Mouse (Mus musculus): ENCODE results near the gene Ppp1r13l. TPM values are rescaled to one million over a fixed set of nuclear protein-coding genes. Genes with fewer than 3 reads are reported as not detected.

Ppp1r13l gene
- polyA plus RNA-seq, 1 experiment from 2014 or later: 4.9 TPM

DNA sequence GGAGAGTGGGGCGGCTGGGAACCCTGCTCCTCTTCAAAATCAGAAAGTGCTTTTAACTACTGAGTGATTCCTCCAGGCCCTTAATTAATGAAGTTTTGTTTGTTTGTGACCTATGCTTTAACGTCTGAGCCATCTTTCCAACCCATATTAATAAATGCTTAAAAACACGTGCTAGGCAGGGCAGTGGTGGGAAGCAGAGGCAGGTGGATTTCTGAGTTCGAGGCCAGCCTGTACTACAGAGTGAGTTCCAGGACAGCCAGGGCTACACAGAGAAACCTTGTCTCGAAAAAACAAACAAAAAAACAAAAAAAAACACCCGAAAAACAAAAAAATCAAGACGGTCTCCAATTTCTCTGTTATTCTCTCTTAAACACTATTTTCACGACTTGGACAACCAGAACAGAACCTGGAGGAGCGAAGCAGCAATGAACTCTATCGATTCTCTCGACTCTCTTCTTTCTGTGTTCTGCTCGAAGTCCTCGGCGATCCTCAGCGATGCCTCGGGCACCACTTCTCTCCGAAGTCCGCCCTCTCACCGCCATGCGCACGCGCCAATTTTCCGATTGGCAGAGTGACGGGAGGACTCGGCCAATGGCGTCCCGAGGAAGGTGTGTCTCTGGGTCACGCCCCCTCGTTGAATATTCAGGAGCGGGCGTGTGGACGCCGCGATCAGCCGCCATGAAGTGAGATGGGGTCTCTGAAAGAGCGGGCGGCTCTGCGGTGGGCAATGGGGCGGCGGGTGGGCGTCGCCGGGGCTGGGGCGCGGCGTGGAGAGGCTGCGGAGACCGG, 22.0 kb downstream of the Ppp1r13l start, which contains the start of gene Ercc2:
Gene Ercc2 (plus strand): TSS at position 634 of the 789 bp plus-strand sequence.
- Histone ChIP-seq H3K4me1 (peaks cover 19% of the 10 kb centered on the region), H3K27ac (replicated peaks) (peak within 1 kb of the TSS; percentile 83)
- WGBS: 7% methylated on average over 48 of the region's 48 CpGs

DNA sequence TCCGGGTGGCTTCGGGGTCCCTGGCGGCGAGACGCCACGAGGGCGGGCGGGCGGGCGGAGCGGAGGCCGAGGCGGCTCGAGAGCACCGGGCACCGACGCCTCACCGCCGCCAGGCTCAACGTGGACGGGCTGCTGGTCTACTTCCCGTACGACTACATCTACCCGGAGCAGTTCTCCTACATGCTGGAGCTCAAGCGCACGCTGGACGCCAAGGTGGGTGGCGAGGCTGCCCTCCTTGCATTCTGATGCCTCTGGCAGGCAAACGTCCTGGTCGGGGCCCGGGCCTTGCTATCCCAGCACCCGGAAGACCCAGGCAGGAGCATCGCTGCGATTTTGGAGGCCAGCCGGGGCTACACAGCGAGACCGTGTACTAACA, 22.6 kb downstream of the Ppp1r13l start:
- H3K27ac ChIP-seq (replicated peaks): peak overlapping the region; percentile 83
- H3K4me3 ChIP-seq: peak overlapping the region; percentile 91
- peaks cover 50% of the 10 kb centered on the region for H3K36me3 ChIP-seq
- no peaks in the 10 kb centered on the region for H3K27me3 ChIP-seq (ENCODE audit: low read depth, poor library complexity, severe bottlenecking)
- no peak for DNase-seq (ENCODE audit: low spot score)
- no peaks in the 10 kb centered on the region for H3K9me3 ChIP-seq (replicated peaks)
- WGBS: under 1% methylated on average over 28 of the region's 37 CpGs
- H3K4me1 ChIP-seq: peaks cover 19% of the 10 kb centered on the region

More for the DNA sequence above, 22.0 kb downstream of the Ppp1r13l start, which contains the start of gene Ercc2:
- Histone ChIP-seq H3K4me3 (peak within 1 kb of the TSS; percentile 91), H3K36me3 (peaks cover 47% of the 10 kb centered on the region), H3K9me3 (replicated peaks) (no peaks in the 10 kb centered on the region), H3K27me3 (ENCODE audit: low read depth, poor library complexity, severe bottlenecking) (no peaks in the 10 kb centered on the region)
- DNase-seq (ENCODE audit: low spot score): peak; percentile 100

DNA sequence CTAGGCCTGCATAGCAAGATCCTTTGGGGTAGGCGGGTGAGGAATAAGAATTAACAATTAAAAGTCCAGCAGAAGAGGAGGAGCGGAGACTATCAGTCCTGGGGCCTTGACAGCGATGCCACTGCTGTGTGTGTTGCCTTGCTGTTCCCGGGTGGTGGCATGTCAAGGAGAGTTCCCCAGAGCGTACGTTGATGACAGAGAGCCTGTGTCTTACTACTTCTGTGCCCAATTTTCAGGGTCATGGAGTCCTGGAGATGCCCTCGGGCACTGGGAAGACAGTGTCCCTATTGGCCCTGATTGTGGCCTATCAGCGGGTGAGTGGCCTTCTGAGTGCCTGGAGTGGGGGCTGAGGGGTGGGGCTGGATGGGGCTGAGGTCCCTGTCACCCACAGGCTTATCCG, 24.2 kb downstream of the Ppp1r13l start:
- 90% methylated on average over 9 of the region's 9 CpGs for WGBS
- peaks cover 28% of the 10 kb centered on the region for H3K4me1 ChIP-seq
- no peaks in the 10 kb centered on the region for H3K27me3 ChIP-seq (ENCODE audit: low read depth, poor library complexity, severe bottlenecking)
- H3K36me3 ChIP-seq: peaks cover 59% of the 10 kb centered on the region
- peak overlapping the region; percentile 91 for H3K4me3 ChIP-seq
- no peaks in the 10 kb centered on the region for H3K9me3 ChIP-seq (replicated peaks)
- H3K27ac ChIP-seq (replicated peaks): no peak overlapping the region
- no peak for DNase-seq (ENCODE audit: low spot score)

GRCm38 (mm10) chr7:19388699-19389413, 29.3 kb downstream of the Ppp1r13l start:
- DNase-seq (ENCODE audit: low spot score): no peak
- H3K27me3 ChIP-seq (ENCODE audit: low read depth, poor library complexity, severe bottlenecking): no peaks in the 10 kb centered on the region
- H3K4me1 ChIP-seq: peaks cover 19% of the 10 kb centered on the region
- H3K36me3 ChIP-seq: peaks cover 100% of the 10 kb centered on the region
- H3K9me3 ChIP-seq (replicated peaks): no peaks in the 10 kb centered on the region
- peak overlapping the region; percentile 79 for H3K27ac ChIP-seq (replicated peaks)
- peak overlapping the region; percentile 10; the same call in 1 of the 2 replicates for H3K4me3 ChIP-seq
- 70% methylated on average over 10 of the region's 10 CpGs for WGBS

DNA sequence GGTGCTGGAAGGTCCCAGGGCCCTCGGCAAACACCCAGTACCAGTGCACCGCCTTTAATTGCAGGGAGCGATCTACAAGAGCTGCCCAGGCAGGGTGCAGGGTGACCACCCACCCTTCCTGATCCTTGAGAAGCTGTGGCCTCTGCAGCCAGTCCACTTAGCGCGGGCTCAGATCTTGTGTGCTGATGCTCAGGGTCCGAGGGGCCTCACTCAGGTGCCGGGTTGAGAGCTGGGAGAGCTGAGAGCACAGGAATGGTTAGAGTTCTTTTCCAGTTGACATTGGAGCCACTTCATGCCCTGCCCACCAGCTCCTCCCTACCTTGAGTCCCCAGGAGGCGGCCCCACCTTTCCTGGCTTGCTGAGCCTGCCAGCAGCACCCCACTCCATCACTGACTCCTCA, 34.9 kb downstream of the Ppp1r13l start:
- Histone ChIP-seq H3K4me3 (no peak overlapping the region; the same call in 1 of the 2 replicates), H3K36me3 (peaks cover 65% of the 10 kb centered on the region), H3K27ac (replicated peaks) (no peak overlapping the region), H3K27me3 (ENCODE audit: low read depth, poor library complexity, severe bottlenecking) (peaks cover 15% of the 10 kb centered on the region), H3K4me1 (peaks cover 5% of the 10 kb centered on the region), H3K9me3 (replicated peaks) (no peaks in the 10 kb centered on the region)
- WGBS: 93% methylated on average over 8 of the region's 8 CpGs
- no peak for DNase-seq (ENCODE audit: low spot score)

DNA sequence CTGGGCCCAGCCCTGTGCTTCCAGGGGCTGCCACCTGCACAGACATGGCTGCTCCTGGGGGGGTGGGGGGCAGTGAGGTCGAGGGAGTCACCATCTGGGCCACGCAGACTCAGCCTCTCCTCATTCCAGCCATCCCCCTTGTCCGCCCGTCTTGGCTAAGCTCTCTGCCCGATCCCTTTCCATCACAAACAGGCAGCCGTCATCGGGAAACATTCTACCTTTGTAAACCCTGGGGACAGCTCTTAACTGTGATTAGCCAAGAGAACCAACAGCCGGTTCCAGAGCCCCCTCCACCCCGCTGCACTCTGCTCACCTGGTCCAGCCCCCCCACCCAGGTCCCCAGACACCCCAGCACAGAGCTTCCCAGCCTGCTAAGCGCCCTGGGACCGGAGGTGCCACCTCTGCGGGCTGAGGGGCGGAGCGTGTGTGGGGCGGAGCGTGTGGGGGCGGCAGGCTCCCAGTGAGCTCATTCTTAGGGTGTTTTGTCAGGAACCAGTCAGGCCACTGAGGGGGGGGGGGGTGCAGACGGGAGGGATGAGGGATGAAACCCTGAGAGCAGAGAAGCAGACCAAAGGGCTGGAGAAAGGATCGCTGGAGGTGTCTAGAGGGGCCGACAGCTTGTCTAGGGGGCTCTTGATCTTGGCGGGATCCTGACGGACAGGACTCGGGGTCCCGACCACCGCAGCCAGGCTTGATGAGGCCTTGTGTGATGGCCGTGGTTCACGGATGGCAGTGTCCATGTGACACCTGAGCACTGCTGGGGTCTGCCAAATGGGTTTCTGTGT, 40.1 kb downstream of the Ppp1r13l start:
- peaks cover 67% of the 10 kb centered on the region for H3K27me3 ChIP-seq (ENCODE audit: low read depth, poor library complexity, severe bottlenecking)
- peak; percentile 53 for DNase-seq (ENCODE audit: low spot score)
- WGBS: 2% methylated on average over 27 of the region's 27 CpGs
- peak overlapping the region; percentile 50 for H3K4me3 ChIP-seq
- H3K27ac ChIP-seq (replicated peaks): 0 out of 2 replicates have a peak overlapping the region, but pooled peaks have one; percentile 3
- peaks cover 12% of the 10 kb centered on the region for H3K9me3 ChIP-seq (replicated peaks)
- H3K4me1 ChIP-seq: peaks cover 22% of the 10 kb centered on the region
- peaks cover 13% of the 10 kb centered on the region for H3K36me3 ChIP-seq

DNA sequence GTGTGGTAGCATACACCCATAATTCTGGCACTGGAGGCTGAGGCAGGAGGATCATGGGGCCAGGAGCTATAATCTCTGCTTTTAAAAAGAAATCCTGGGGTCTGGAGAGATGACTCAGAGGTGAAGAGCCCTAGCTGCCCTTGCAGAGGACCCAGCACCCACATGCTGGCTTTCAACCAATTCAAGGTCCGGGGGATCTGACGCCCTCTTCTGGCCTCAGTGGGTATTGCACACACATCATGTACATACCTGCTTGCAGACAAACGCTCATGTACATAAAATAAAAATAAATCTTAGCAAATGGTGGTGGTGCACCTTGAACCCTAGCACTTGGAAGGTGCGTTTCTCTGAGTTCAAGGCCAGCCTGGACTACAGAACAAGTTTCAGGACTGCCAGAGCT, 41.4 kb downstream of the Ppp1r13l start:
- Histone ChIP-seq H3K27ac (replicated peaks) (no peak overlapping the region), H3K9me3 (replicated peaks) (peaks cover 12% of the 10 kb centered on the region), H3K4me3 (no peak overlapping the region), H3K36me3 (peaks cover under 1% of the 10 kb centered on the region; the same call in 1 of the 2 replicates), H3K4me1 (peaks cover 27% of the 10 kb centered on the region), H3K27me3 (ENCODE audit: low read depth, poor library complexity, severe bottlenecking) (peaks cover 80% of the 10 kb centered on the region)
- no peak for DNase-seq (ENCODE audit: low spot score)
- WGBS: 81% methylated on average over 4 of the region's 4 CpGs

GRCm38 (mm10) chr7:19402535-19403112, 43.1 kb downstream of the Ppp1r13l start:
- DNase-seq (ENCODE audit: low spot score): no peak
- no peaks in the 10 kb centered on the region for H3K36me3 ChIP-seq
- no peak overlapping the region for H3K27ac ChIP-seq (replicated peaks)
- H3K4me1 ChIP-seq: peaks cover 27% of the 10 kb centered on the region
- peaks cover 90% of the 10 kb centered on the region for H3K27me3 ChIP-seq (ENCODE audit: low read depth, poor library complexity, severe bottlenecking)
- H3K4me3 ChIP-seq: no peak overlapping the region
- peaks cover 12% of the 10 kb centered on the region for H3K9me3 ChIP-seq (replicated peaks)
- 90% methylated on average over 9 of the region's 9 CpGs for WGBS

DNA sequence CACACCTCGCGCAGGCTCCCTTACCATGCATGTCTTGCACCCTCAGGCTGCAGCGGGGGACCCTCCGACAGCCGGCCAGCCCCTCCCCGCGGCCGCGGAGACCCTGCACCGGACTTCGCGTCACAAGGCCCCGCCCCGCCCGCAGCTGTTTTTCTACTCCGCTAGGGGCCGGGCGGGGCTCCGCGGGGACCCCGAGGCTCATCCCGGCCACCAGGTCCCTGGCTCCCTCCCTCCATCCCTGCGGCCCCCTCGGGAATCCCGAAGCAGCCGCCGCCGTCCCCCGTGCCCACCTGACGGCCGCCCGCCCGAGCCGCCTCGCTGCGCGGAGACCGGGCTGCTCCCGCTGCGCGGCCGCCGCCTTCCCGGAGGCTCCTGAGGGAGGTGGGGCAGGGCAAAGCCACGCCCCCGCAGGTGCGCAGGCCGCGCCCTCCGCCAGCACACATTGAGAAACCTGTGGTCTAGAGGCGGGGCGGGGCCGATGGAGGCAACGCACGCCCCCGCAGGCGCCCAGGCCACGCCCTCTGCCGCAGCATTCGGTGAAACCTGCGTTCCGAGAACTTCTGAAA, 44.3 kb downstream of the Ppp1r13l start, which contains the start of gene Klc3:
Gene Klc3 (minus strand): TSS at position 374 of the 566 bp plus-strand sequence.
- H3K27me3 ChIP-seq (ENCODE audit: low read depth, poor library complexity, severe bottlenecking): peaks cover 82% of the 10 kb centered on the region
- H3K27ac ChIP-seq (replicated peaks): peak within 1 kb of the TSS; percentile 53; the same call in 1 of the 2 replicates
- peak; percentile 48 for DNase-seq (ENCODE audit: low spot score)
- H3K4me1 ChIP-seq: peaks cover 27% of the 10 kb centered on the region
- H3K36me3 ChIP-seq: no peaks in the 10 kb centered on the region
- peaks cover 12% of the 10 kb centered on the region for H3K9me3 ChIP-seq (replicated peaks)
- peak within 1 kb of the TSS; percentile 76 for H3K4me3 ChIP-seq
- 1% methylated on average over 62 of the region's 62 CpGs for WGBS

DNA sequence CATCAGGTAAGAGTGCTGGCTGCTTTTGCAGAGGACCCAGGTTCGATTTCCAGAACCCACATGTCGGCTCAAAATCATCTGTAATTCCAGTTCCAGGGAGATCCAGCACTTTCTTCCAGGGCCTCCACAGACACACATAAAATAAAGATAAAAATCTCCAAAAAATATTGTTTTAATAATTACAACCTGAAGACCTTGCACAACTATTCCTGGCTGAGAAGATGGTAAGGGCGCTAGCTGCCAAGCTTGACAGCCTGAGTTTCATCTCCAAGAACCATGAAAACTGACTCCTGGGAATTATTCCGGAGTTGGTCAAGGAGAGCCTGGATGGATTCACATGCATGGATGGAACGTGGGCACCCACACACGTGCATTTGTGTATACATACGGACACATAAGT, 44.9 kb downstream of the Ppp1r13l start, which contains the start of gene Ckm:
Gene Ckm (plus strand): TSS at position 301 of the 400 bp plus-strand sequence.
- H3K9me3 ChIP-seq (replicated peaks): peaks cover 12% of the 10 kb centered on the region
- peak within 1 kb of the TSS; percentile 76 for H3K4me3 ChIP-seq
- H3K36me3 ChIP-seq: no peaks in the 10 kb centered on the region
- peaks cover 22% of the 10 kb centered on the region for H3K4me1 ChIP-seq
- H3K27me3 ChIP-seq (ENCODE audit: low read depth, poor library complexity, severe bottlenecking): peaks cover 75% of the 10 kb centered on the region
- DNase-seq (ENCODE audit: low spot score): no peak
- peak within 1 kb of the TSS; percentile 53; the same call in 1 of the 2 replicates for H3K27ac ChIP-seq (replicated peaks)
- 52% methylated on average over 7 of the region's 7 CpGs for WGBS

- peaks cover 12% of the 10 kb centered on the region for H3K9me3 ChIP-seq (replicated peaks)
- peaks cover 66% of the 10 kb centered on the region for H3K27me3 ChIP-seq (ENCODE audit: low read depth, poor library complexity, severe bottlenecking)
- peaks cover 15% of the 10 kb centered on the region for H3K4me1 ChIP-seq
- DNase-seq (ENCODE audit: low spot score): peak; percentile 85
- H3K27ac ChIP-seq (replicated peaks): no peak overlapping the region
- H3K4me3 ChIP-seq: peak overlapping the region; percentile 37
- H3K36me3 ChIP-seq: no peaks in the 10 kb centered on the region
- 4% methylated on average over 19 of the region's 19 CpGs for WGBS
Measured at GRCm38 (mm10) chr7:19405417-19405816, 45.9 kb downstream of the Ppp1r13l start.
